Mouse (Mus musculus): ENCODE data around the gene Card6.

GRCm38 (mm10) chr15:5139863-5140262 is 31.5 kb upstream of the Card6 start:
- TF ChIP-seq EP300 (optimal IDR thresholded peaks at IDR 0.05) = no peak
- no peak for TF ChIP-seq CTCF (IDR thresholded peaks at IDR 0.05; ENCODE audit: low read depth)
